Mouse (Mus musculus) heart, postnatal 0 days (tissue): ENCODE measurements at regions not wholly inside any gene's neighbourhood (a gene's known extent, or its start where the extent isn't known, plus 50 kb on each side); places are given as distances from the start of the nearest gene placed in this dataset.

ENCODE experiments used
- CTCF ChIP-seq: IDR thresholded peaks from 2 replicates; pipeline ENCODE4 v1.5.1; 2016; ENCODE audit warnings: antibody characterized with exemption, control low read depth, low read depth
- EP300 ChIP-seq: IDR thresholded peaks from 2 replicates; pipeline ENCODE4 v1.6.1; 2016; ENCODE audit warnings: antibody characterized with exemption, low read depth

DNA sequence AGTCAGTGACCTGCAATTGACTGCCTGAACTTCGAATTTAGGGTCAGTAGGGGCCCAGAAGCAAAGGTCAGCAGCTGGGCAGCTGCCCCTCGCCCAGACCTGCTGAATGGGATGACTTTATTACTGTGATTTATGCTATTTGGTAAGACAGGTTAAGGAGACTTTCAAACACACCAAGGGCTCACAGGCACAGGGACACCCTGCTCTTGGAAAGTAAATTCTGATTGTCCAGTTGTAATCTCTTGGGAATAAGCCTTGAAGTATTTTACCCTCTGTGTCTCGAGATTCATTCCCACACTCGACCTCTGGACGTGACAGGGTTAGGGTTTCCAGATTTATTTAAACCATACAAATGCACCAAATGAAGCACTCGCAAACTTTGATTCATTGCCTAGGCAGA, 672.4 kb upstream of the Nr2f1 start:
- no peak for TF ChIP-seq CTCF
- no peak for TF ChIP-seq EP300
